Mouse (Mus musculus) left cerebral cortex, adult 11 months (tissue): ENCODE results near the gene Nrp2.
A peak's percentile ranks its signal among the peaks of the same experiment; 100 is the strongest.

ENCODE experiments used
- DNase-seq: peaks from one replicate; pipeline ENCODE4 v3.0.0; 2022; ENCODE audit warnings: low spot score

The Nrp2 gene

GRCm38 (mm10) chr1:62782573-62782972, 79.5 kb downstream of the Nrp2 start:
- DNase-seq = no peak

GRCm38 (mm10) chr1:62783354-62784083, 80.4 kb downstream of the Nrp2 start:
- DNase-seq = no peak

DNA sequence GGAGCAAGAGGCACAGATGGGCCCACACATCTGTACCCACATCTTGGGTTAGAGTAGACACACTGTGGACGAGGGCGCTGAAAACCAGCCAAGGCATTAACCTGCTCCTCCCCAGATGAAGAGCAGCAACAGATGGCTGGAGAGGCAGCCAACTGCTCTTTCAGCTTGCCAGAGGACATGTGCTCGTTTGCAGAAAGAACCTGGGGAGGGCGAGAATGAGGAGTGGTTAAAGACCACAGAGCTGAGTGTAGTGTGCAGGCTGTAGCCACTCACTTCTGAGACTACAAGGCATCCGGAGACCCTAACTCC, 81.0 kb downstream of the Nrp2 start:
- DNase-seq = no peak

DNA sequence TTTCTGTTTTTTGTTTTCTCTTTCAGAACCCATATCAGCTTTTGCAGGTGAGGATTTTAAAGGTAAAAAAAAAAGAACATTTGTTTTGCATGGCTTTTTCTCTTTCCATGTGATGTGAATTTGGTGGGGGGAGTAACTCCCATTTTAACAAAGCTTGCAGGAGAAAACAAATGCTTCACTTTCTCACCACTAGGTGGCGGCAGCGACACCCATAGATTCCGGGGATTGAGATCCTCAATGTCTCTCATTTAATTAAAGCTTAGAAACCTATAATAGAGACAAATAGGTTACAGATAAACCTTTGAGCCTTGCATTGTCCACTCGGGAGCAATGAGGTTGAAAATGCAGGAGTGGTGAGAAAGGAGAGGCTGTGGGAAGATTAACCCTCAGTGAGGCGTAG, 83.2 kb downstream of the Nrp2 start:
- peak; percentile 33 for DNase-seq

DNA sequence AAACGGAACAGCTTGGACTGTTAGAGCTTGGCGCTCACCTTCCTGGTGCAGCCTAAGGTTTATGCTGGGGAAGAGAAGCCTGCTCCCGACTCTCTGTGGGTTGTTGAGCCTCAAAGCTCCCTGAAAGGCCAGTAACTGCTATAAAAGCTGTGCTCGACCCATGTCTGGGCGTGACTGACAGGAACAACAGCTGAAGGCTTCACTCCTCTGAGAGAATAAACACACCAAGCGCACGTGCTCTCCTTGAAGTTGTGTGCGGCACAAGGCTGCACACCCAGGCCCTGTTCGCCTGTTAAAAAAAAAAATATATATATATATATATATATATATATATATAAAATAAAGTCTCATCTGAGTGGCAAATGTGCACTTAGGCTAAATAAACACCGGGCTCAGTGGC, 84.5 kb downstream of the Nrp2 start:
- no peak for DNase-seq

DNA sequence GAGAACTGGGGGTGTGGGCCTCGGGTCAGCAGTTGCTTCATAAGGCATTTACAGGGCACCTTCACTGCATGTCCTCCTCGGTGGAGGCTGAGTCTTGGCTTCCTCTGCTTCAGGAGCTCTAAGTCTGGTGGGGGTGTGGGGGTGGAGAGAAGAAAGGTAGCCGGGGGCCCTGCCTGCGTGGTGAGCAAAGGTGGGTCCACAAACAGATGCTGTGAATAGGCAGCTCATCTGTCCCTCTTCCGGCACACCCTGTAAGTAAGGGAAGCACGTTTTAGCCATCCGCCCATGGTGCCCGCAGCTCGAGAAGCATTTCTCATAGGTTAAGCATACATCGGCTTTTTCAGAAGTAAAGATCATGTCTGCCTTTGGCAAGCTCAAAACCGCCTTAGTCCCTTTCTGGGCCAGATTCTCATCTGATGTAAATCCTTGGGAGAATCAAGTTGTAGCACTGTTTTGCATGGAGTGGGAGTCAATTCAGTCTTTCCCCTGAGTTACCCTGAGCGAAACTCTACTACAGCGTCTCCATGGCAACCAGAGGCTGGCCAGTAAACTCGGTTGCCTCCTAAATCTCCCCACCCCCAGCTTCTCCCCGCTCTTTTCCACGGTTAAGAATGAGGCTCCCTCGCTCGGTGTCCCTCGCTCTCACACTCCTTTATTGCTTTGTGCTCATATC, 91.3 kb downstream of the Nrp2 start:
- peak; percentile 37 for DNase-seq

DNA sequence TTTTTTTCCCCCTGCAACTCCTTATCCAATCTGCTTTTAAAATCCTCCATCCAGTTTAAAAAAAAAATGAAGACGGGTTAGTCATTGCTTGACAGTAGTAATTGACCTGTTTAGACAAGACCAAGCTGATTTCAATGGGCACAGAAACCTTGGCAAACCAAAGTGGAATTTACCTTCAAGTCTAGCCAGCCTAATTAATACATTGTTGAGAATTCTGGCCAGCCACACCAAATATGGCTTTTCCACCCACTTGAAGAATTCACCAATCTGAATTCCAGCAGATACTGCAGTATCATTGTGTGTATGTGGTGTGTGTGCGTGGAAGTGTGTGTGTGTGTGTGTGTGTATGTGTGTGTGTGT, 91.8 kb downstream of the Nrp2 start:
- DNase-seq = no peak

DNA sequence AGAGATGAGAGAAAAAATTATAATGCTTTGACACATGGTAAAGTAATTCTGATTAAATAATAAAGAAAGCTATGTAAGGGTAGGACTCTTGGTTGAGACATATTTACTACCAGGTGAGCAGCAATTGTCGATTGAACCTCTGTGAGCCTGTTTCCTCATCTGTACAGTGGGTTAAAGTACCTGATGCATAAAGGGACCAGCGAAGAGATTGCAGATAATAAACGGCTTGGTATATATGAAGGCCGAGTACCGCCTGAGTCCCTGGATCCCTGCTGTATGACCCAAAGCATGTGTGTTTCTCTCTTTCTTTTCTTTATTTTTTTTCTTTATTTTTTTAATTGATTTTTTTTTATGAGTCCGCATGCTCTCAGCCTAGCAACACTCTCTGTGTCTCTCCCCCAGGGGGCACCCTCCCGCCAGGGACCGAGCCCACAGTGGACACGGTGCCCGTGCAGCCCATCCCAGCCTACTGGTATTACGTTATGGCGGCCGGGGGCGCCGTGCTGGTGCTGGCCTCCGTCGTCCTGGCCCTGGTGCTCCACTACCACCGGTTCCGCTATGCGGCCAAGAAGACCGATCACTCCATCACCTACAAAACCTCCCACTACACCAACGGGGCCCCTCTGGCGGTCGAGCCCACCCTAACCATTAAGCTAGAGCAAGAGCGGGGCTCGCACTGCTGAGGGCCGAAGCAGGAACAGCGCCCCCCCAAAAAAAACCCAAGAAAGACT, 92.4 kb downstream of the Nrp2 start:
- DNase-seq = no peak

GRCm38 (mm10) chr1:62796038-62796647, 93.1 kb downstream of the Nrp2 start:
- DNase-seq = no peak

GRCm38 (mm10) chr1:62799427-62799826, 96.3 kb downstream of the Nrp2 start:
- no peak for DNase-seq

DNA sequence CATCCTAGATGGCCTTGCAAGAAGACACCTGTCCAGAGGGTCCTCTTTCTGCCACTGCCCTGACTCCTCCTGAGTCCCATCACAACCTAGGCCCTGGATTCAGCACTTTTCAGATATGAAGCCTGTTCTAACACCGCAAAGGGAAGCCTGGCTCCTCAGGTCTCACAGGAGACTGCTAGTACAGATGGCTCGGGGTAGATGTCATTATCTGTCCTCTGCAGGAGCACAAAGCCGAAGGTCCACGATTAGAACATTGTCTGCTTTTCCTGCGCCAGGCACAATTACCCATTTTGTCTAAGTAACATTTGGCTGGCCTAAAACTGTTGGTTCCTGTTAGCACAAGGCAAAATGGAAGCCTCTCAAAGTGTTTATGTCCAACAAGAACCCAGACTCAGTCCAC, 97.3 kb downstream of the Nrp2 start:
- no peak for DNase-seq

- DNase-seq = no peak
Measured at GRCm38 (mm10) chr1:62801429-62801828, 98.3 kb downstream of the Nrp2 start.

DNA sequence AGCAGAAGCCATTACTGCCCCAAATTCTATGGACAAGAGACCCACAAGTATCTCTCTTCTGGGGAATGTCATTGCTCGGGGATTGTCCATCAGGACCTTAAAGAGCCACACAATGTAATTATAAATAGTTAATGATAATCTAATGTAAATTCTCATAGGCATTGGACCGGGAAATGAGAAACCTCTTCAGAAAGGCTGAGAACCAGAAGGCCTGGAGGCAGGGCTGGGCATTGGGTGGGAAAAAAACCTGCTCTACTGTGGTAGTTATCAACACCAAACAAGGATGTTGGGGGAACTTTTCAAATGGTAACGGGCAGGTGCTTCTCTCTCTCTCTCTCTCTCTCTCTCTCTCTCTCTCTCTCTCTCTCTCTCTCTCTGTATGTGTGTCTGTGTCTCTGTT, 98.8 kb downstream of the Nrp2 start:
- DNase-seq = no peak

DNA sequence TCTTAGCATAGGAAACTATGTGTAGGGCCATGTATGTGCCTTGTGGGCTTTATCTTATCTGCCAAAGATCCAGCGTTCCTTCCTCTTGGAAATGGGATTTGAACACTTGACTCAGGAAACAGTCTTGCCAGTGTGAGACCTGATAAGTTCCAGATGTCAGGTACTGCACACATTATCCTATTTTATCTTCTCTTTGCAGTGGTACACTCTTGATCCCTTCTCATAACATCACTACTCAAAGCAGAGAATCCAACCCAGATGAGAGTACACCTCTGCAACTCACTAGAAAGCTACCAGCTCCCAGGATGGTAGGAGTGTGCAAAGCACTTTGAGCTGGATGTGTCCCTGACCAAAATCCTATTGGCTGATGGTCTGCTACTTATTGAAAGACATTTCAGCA, 100.5 kb downstream of the Nrp2 start:
- no peak for DNase-seq

- DNase-seq = no peak
Measured at GRCm38 (mm10) chr1:62806014-62806413, 102.9 kb downstream of the Nrp2 start.

- no peak for DNase-seq
Measured at GRCm38 (mm10) chr1:62808395-62808794, 105.3 kb downstream of the Nrp2 start.

- DNase-seq = no peak
Measured at GRCm38 (mm10) chr1:62809601-62810228, 106.6 kb downstream of the Nrp2 start.

DNA sequence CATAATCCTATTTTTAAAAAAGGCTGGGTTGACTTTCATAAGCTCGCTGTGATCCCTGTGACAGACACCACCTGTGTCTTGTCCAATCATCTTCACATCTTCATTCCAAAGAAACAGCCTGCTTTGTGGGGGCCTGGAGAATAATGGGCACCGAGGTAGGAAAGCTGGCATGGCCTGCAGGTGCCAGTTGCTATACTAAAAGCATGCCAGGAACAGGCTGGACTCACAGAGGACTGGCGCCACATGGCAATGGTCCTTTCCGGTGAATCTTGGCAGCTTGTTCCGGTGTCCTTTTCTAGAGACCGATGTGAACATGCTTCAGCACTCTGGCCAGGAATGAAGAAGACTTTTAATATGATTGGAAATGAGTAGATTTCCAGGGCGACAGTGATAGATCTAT, 108.1 kb downstream of the Nrp2 start:
- no peak for DNase-seq

- no peak for DNase-seq
Measured at GRCm38 (mm10) chr1:62812701-62813684, 109.9 kb downstream of the Nrp2 start.

DNA sequence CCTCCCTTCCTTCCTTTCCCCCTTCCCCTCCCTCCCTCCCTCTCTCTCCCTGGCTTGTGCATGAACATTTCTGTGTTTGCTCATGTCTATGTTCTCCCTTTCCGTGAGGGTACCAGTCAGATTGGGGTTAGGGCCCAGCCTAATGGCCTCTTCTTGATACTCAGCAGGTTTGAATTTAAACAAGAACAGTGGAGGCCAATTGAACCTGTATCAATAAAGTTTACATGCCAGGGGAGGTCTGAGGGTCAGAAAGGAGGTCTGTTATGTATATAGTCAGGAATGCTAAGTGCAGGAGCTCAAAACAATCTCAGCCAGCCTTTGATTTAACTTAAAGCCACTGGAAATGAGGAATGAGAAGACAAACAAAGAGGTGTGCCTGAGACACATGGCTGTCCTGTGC, 110.9 kb downstream of the Nrp2 start:
- no peak for DNase-seq

GRCm38 (mm10) chr1:62817566-62817965, 114.5 kb downstream of the Nrp2 start:
- no peak for DNase-seq
